Comparison of ENCODE assay signal across 19 mouse cellular contexts in the genomic region with DNA sequence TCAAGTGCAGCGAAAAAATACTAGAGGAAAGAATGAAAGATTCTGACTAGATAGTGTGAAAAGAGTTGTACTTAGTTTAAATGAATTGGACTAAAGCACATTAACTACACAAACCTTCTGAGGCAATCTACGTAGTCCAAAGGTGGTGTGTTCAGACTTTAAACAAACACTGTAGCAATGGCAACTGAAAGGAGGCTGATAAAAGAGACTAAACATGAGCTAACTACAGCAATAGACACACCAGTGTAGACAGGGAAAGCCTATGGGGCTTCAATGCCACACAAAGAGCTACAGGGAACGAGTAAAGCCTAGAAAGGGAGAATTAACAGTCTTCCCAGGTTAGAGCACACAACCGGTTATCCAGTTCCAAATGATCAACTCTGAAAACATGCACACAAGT.
"Had no signal": no experiment of that assay in that cellular context is flagged by ENCODE, and none has a peak within 500 bp of the region (broad histone marks: within the 10 kb centered on the region; RNA-seq: fewer than 3 reads in every experiment).

No protein-coding gene starts in this region.

- H3K9me3 ChIP-seq: hindbrain, embryonic 12.5 days; kidney, embryonic 15.5 days; limb, embryonic 12.5 days; midbrain, embryonic 10.5 days; neural tube, embryonic 12.5 days had no signal

- H3K9ac ChIP-seq: hindbrain, embryonic 12.5 days; kidney, embryonic 15.5 days; limb, embryonic 12.5 days; neural tube, embryonic 12.5 days had no signal

- ATAC-seq: hindbrain, embryonic 16.5 days; inflammation-experienced regulatory T-cells, adult 6 months; lung, postnatal 0 days had no signal

- H3K27me3 ChIP-seq: hindbrain, embryonic 12.5 days; kidney, embryonic 15.5 days; limb, embryonic 12.5 days; neural tube, embryonic 12.5 days had no signal

- H3K4me2 ChIP-seq: hindbrain, embryonic 12.5 days; kidney, embryonic 15.5 days; limb, embryonic 12.5 days; neural tube, embryonic 12.5 days had no signal

- H3K4me1 ChIP-seq: hindbrain, embryonic 12.5 days; kidney, embryonic 15.5 days; limb, embryonic 12.5 days; midbrain, embryonic 10.5 days; neural tube, embryonic 12.5 days had no signal

- H3K4me3 ChIP-seq: hindbrain, embryonic 12.5 days; kidney, embryonic 15.5 days; limb, embryonic 12.5 days; midbrain, embryonic 10.5 days; myocyte; neural tube, embryonic 12.5 days had no signal

- H3K36me3 ChIP-seq: hindbrain, embryonic 12.5 days; kidney, embryonic 15.5 days; limb, embryonic 12.5 days; midbrain, embryonic 10.5 days; neural tube, embryonic 12.5 days had no signal

- H3K27ac ChIP-seq: hindbrain, embryonic 12.5 days; kidney, embryonic 15.5 days; limb, embryonic 12.5 days; midbrain, embryonic 10.5 days; neural tube, embryonic 12.5 days had no signal

- DNase-seq: kidney, adult 2 months; kidney, postnatal 14 days; layer of hippocampus, adult 9-11 months; layer of hippocampus, postnatal 36 days; lung, adult 18-20 months; lung, postnatal 4 days; midbrain, embryonic 14.5 days; right cerebral cortex, postnatal 4 days; spleen, adult 18-20 months; thymus, postnatal 36 days had no signal
